ENCODE assay signal across 11 mouse cellular contexts in the genomic region with DNA sequence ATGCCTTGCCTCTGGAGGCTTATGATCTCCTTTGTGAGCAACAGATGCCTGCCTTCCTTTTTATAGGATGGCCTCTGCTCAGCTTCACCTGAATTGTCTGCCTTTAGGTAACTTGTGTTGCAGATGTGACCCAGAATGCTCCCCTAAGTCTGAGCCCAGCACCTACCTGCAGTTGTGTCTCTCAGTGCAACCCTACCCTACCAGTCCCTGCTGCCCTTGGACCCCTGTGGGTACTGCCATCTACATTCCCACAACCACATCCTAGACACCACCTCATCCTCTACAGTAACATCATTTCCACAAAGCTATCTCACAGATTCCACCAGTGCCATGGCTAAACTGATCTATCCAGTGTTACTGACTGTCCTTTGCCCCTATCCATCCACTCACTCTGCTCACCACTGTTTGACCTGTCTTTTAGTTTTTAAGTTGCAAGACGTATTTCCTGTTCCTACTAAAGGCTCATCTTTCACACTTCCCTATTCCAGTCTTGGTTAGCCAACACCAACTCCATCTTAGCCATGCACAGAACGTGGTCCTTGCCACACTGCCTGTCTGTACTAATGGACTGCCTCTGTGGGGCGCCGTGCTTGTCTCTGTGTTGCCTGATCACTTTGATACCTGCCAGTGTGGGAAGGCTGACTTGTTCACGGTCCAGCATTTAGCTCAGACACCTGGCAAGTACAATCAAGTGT. TPM values are rescaled to one million over a fixed set of nuclear protein-coding genes. Genes with fewer than 3 reads are reported as not detected.
DNase-seq lines count a peak whose midpoint lies in the region; ATAC-seq lines count a peak whose summit lies in the region.
"Had no signal": no experiment of that assay in that cellular context is flagged by ENCODE, and none has a peak within 500 bp of the region (broad histone marks: within the 10 kb centered on the region; RNA-seq: fewer than 3 reads in every experiment).

No protein-coding gene starts in this region.

- no peak for DNase-seq in hindbrain, embryonic 11.5 days (ENCODE audit: low spot score)
- DNase-seq in hindbrain, embryonic 10.5 days (ENCODE audit: low spot score) = no peak
- DNase-seq in 416B (ENCODE audit: low read depth) = peak; percentile 39
- no peak for DNase-seq in frontal cortex, postnatal 10 days (ENCODE audit: low spot score in 2 of 2)
- DNase-seq in layer of hippocampus, adult 9-10 months (ENCODE audit: low spot score) = no peak
- no peak for DNase-seq in right cerebral cortex, postnatal 14 days
- DNase-seq: cerebellum, adult 2 months; heart, postnatal 14 days; thymus, postnatal 4 days had no signal

- no peak overlapping the region for H3K9ac ChIP-seq in hindbrain, embryonic 11.5 days (ENCODE audit: low read depth, low read length)
- no peak overlapping the region for H3K9ac ChIP-seq in forebrain, embryonic 16.5 days (replicated peaks; ENCODE audit: low read depth, low read length)
- H3K9ac ChIP-seq in midbrain, embryonic 12.5 days (replicated peaks) = no peak overlapping the region

- WGBS in hindbrain, embryonic 11.5 days = 67% methylated on average over 5 of the region's 5 CpGs
- 73% methylated on average over 5 of the region's 5 CpGs for WGBS in hindbrain, embryonic 10.5 days
- WGBS in forebrain, embryonic 16.5 days = 73% methylated on average over 5 of the region's 5 CpGs
- 74% methylated on average over 5 of the region's 5 CpGs for WGBS in midbrain, embryonic 12.5 days

- H3K27ac ChIP-seq in hindbrain, embryonic 11.5 days (ENCODE audit: low read depth, low read length) = no peak overlapping the region
- no peak overlapping the region for H3K27ac ChIP-seq in hindbrain, embryonic 10.5 days
- H3K27ac ChIP-seq in forebrain, embryonic 16.5 days (ENCODE audit: low read length) = no peak overlapping the region
- no peak overlapping the region for H3K27ac ChIP-seq in midbrain, embryonic 12.5 days (replicated peaks)

- ATAC-seq in hindbrain, embryonic 11.5 days (ENCODE audit: low FRiP score) = 0 out of 2 replicates have a peak, but pooled peaks have one; percentile 46
- ATAC-seq in forebrain, embryonic 16.5 days = 0 out of 2 replicates have a peak, but pooled peaks have one; percentile 43
- peak; percentile 39; the same call in 1 of the 2 replicates for ATAC-seq in midbrain, embryonic 12.5 days (ENCODE audit: low FRiP score, low read depth)

- no peaks in the 10 kb centered on the region for H3K4me1 ChIP-seq in hindbrain, embryonic 11.5 days (replicated peaks; ENCODE audit: control insufficient read depth, insufficient read depth, low read length)
- peaks cover 5% of the 10 kb centered on the region; the same call in 1 of the 2 replicates for H3K4me1 ChIP-seq in hindbrain, embryonic 10.5 days (replicated peaks)
- no peaks in the 10 kb centered on the region for H3K4me1 ChIP-seq in forebrain, embryonic 16.5 days (replicated peaks; ENCODE audit: control insufficient read depth, insufficient read depth, low read length)
- H3K4me1 ChIP-seq in midbrain, embryonic 12.5 days = no peaks in the 10 kb centered on the region

- peaks cover 4% of the 10 kb centered on the region; the same call in 1 of the 2 replicates for H3K36me3 ChIP-seq in hindbrain, embryonic 11.5 days (ENCODE audit: control insufficient read depth, insufficient read depth, low read length)
- peaks cover 13% of the 10 kb centered on the region for H3K36me3 ChIP-seq in hindbrain, embryonic 10.5 days
- H3K36me3 ChIP-seq in forebrain, embryonic 16.5 days (ENCODE audit: control insufficient read depth, insufficient read depth) = peaks cover 7% of the 10 kb centered on the region; the same call in 1 of the 2 replicates
- H3K36me3 ChIP-seq in midbrain, embryonic 12.5 days = peaks cover 12% of the 10 kb centered on the region

- H3K27me3 ChIP-seq in hindbrain, embryonic 11.5 days (ENCODE audit: control insufficient read depth, insufficient read depth, low read length) = no peaks in the 10 kb centered on the region
- H3K27me3 ChIP-seq in hindbrain, embryonic 10.5 days (ENCODE audit: insufficient read depth, poor library complexity, severe bottlenecking) = no peaks in the 10 kb centered on the region
- no peaks in the 10 kb centered on the region for H3K27me3 ChIP-seq in forebrain, embryonic 16.5 days (replicated peaks; ENCODE audit: control insufficient read depth, insufficient read depth, low read length)
- no peaks in the 10 kb centered on the region for H3K27me3 ChIP-seq in midbrain, embryonic 12.5 days

- H3K4me3 ChIP-seq in hindbrain, embryonic 11.5 days (ENCODE audit: low read depth, low read length) = no peak overlapping the region
- no peak overlapping the region for H3K4me3 ChIP-seq in hindbrain, embryonic 10.5 days
- no peak overlapping the region for H3K4me3 ChIP-seq in forebrain, embryonic 16.5 days (replicated peaks; ENCODE audit: low read length)
- H3K4me3 ChIP-seq in midbrain, embryonic 12.5 days = no peak overlapping the region

- H3K4me2 ChIP-seq in hindbrain, embryonic 11.5 days (replicated peaks; ENCODE audit: low read depth, low read length) = no peak overlapping the region
- H3K4me2 ChIP-seq in forebrain, embryonic 16.5 days (ENCODE audit: low read length) = no peak overlapping the region
- H3K4me2 ChIP-seq in midbrain, embryonic 12.5 days (replicated peaks) = no peak overlapping the region

- no peaks in the 10 kb centered on the region for H3K9me3 ChIP-seq in hindbrain, embryonic 11.5 days (ENCODE audit: control insufficient read depth, low read length)
- no peaks in the 10 kb centered on the region for H3K9me3 ChIP-seq in hindbrain, embryonic 10.5 days
- H3K9me3 ChIP-seq in forebrain, embryonic 16.5 days (ENCODE audit: control insufficient read depth, low read length) = no peaks in the 10 kb centered on the region
- no peaks in the 10 kb centered on the region for H3K9me3 ChIP-seq in midbrain, embryonic 12.5 days

RNA-seq across cellular contexts. Expression of a gene that starts 1.4 kb away (rescaled TPM):
- polyA plus RNA-seq in hindbrain, embryonic 11.5 days (2014; fragmentation: Nextera tagmentation; extraction: Ambion mirVana) = 0.06 and 0.19 TPM in 2 replicates
- polyA plus RNA-seq in hindbrain, embryonic 10.5 days (2016; fragmentation: Nextera tagmentation; extraction: Ambion mirVana) = 0.01 and 0.05 TPM in 2 replicates
- 0.11 TPM in 2 replicates for polyA plus RNA-seq in forebrain, embryonic 16.5 days (2015; fragmentation: Nextera tagmentation; extraction: Ambion mirVana)
- 0.01 TPM in 1 of 2 replicates, not detected in the other for polyA plus RNA-seq in midbrain, embryonic 12.5 days (2016; fragmentation: Nextera tagmentation; extraction: Ambion mirVana)
